ENCODE assay signal across 15 mouse cellular contexts in genomic region chr16:90412096-90413082, GRCm38 (mm10). TPM values are rescaled to one million over a fixed set of nuclear protein-coding genes. Genes with fewer than 3 reads are reported as not detected.
DNase-seq lines count a peak whose midpoint lies in the region; ATAC-seq and TF ChIP-seq lines count a peak whose summit lies in the region.
"Had no signal": no experiment of that assay in that cellular context is flagged by ENCODE, and none has a peak within 500 bp of the region (broad histone marks: within the 10 kb centered on the region; RNA-seq: fewer than 3 reads in every experiment).

No protein-coding gene starts in this region.

- H3K4me1 ChIP-seq in kidney, postnatal 0 days (replicated peaks; ENCODE audit: insufficient read depth, low read length) = peaks cover 13% of the 10 kb centered on the region
- peaks cover 10% of the 10 kb centered on the region for H3K4me1 ChIP-seq in liver, embryonic 13.5 days (replicated peaks)

- TF ChIP-seq CTCF in kidney, postnatal 0 days (IDR thresholded peaks at IDR 0.05; ENCODE audit: low read depth) = no peak

- 52% methylated on average over 8 of the region's 8 CpGs for WGBS in kidney, postnatal 0 days
- WGBS in liver, embryonic 13.5 days (ENCODE audit: insufficient replicate concordance) = 55% methylated on average over 8 of the region's 8 CpGs

- no peak overlapping the region for H3K9ac ChIP-seq in kidney, postnatal 0 days (ENCODE audit: low read depth, low read length)
- no peak overlapping the region for H3K9ac ChIP-seq in liver, embryonic 13.5 days

- no peaks in the 10 kb centered on the region for H3K36me3 ChIP-seq in kidney, postnatal 0 days (ENCODE audit: insufficient read depth, low read length)
- H3K36me3 ChIP-seq in liver, embryonic 13.5 days = no peaks in the 10 kb centered on the region

- H3K9me3 ChIP-seq in kidney, postnatal 0 days (replicated peaks; ENCODE audit: low read length) = no peaks in the 10 kb centered on the region
- no peaks in the 10 kb centered on the region for H3K9me3 ChIP-seq in liver, embryonic 13.5 days (replicated peaks)

- no peak overlapping the region for H3K4me2 ChIP-seq in kidney, postnatal 0 days (ENCODE audit: low read length)
- H3K4me2 ChIP-seq in liver, embryonic 13.5 days = no peak overlapping the region

- H3K27ac ChIP-seq in kidney, postnatal 0 days = peak overlapping the region; percentile 67
- peak overlapping the region; percentile 80 for H3K27ac ChIP-seq in liver, embryonic 13.5 days

- peak; percentile 93 for ATAC-seq in kidney, postnatal 0 days (replicated peaks; ENCODE audit: low FRiP score, low read depth)
- ATAC-seq in liver, embryonic 13.5 days (ENCODE audit: low read depth) = peak; percentile 80
- ATAC-seq: forebrain, embryonic 14.5 days; midbrain, embryonic 16.5 days had no signal

- H3K27me3 ChIP-seq in kidney, postnatal 0 days (ENCODE audit: insufficient read depth, low read length) = no peaks in the 10 kb centered on the region
- H3K27me3 ChIP-seq in liver, embryonic 13.5 days = no peaks in the 10 kb centered on the region

- peak; percentile 61 for DNase-seq in kidney, adult 18-20 months
- peak; percentile 60 for DNase-seq in kidney, postnatal 0 days (ENCODE audit: low spot score)
- DNase-seq in liver, embryonic 13.5 days = no peak
- peak; percentile 84 for DNase-seq in yolk sac, embryonic 10.5 days (ENCODE audit: low spot score)
- no peak for DNase-seq in natural killer cell, adult 2 months (ENCODE audit: low spot score in 2 of 2)
- no peak for DNase-seq in left cerebral cortex, adult 11 months (ENCODE audit: low spot score)
- DNase-seq in heart, postnatal 25 days (ENCODE audit: low spot score) = no peak
- DNase-seq: adrenal gland, postnatal 10 days; cerebellum, adult 9-11 months; embryo, embryonic 11 days; thymus, adult 18-20 months had no signal

- intact Hi-C loops in heart, postnatal 25 days (cut with DNase I) = no loop called here

- H3K4me3 ChIP-seq in kidney, postnatal 0 days (replicated peaks; ENCODE audit: low read depth, low read length) = no peak overlapping the region
- H3K4me3 ChIP-seq in liver, embryonic 13.5 days (replicated peaks) = no peak overlapping the region

RNA-seq across cellular contexts. Expression of gene Hunk, which starts 26.6 kb away (rescaled TPM):
- 6.9 and 7.6 TPM in 2 replicates for polyA plus RNA-seq in kidney, postnatal 0 days (2015; fragmentation: Nextera tagmentation; extraction: Ambion mirVana)
- polyA plus RNA-seq in liver, embryonic 13.5 days (2015; fragmentation: Nextera tagmentation; extraction: Ambion mirVana) = 0.98 and 1.4 TPM in 2 replicates
- total RNA-seq in heart, postnatal 25 days (2021) = 1 to 10 TPM in 1 of 2 experiments, under 1 TPM in 1; 0.50 to 1.1 TPM
- total RNA-seq: hematopoietic stem cell, adult 5-6 weeks; megakaryocyte, adult 5-6 weeks had no signal

Comparison
In these comparisons a context has a peak if more than half of its experiments do, and no peak if none do; other contexts are left out.
1. DNase-seq: peak in kidney, adult 18-20 months (single experiment), kidney, postnatal 0 days (single experiment) and yolk sac, embryonic 10.5 days (single experiment); none in liver, embryonic 13.5 days (single experiment), natural killer cell, adult 2 months (0 of 2), left cerebral cortex, adult 11 months (single experiment) and heart, postnatal 25 days (single experiment).